Mouse (Mus musculus) testis, adult 2 months (tissue): ENCODE measurements at regions not wholly inside any gene's neighbourhood (a gene's known extent, or its start where the extent isn't known, plus 50 kb on each side); places are given as distances from the start of the nearest gene placed in this dataset.

Experiments used
- CTCF ChIP-seq: fragments of 200-500 bp; IDR thresholded peaks from 2 replicates; pipeline ENCODE4 v1.5.1; 2012; ENCODE audit warnings: low read depth, mild to moderate bottlenecking, inconsistent platforms, low read length, moderate library complexity; ENCODE audit not compliant: control insufficient read depth, insufficient read depth, insufficient replicate concordance
- POLR2A ChIP-seq: fragments of 200-500 bp; IDR thresholded peaks from 2 replicates; pipeline ENCODE4 v1.6.1; 2012; ENCODE audit warnings: low read depth, mild to moderate bottlenecking, inconsistent platforms, low read length, moderate library complexity; ENCODE audit not compliant: control insufficient read depth

DNA sequence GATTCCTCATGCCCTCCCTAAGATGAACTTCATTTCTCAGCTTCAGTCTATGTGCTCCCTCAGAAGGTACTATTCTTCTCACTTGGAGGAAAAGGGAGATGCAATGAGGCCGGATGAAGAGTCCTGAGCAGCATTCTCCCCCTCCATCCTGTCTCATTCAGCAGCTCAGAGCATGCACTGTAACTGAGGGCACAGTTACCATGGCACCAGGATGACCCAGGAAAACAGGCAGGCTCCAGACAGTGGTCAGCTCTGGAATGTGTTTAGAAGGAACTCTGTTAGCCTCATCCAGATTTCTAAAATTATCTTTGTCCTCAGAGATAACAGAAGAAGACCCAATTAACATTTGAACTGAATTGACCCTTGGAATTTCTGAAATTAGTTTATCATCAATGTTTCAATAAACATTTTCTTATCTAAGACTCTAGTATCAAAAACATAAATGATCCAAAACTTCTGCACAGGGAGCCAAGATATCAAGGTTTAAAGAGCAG is 148.1 kb upstream of the Slc24a5 start:
- TF ChIP-seq CTCF (no peak), POLR2A (no peak)
